Mouse (Mus musculus) ES-E14 (cell line): ENCODE measurements around the gene Capzb. TPM values are rescaled to one million over a fixed set of nuclear protein-coding genes. Genes with fewer than 3 reads are reported as not detected.

ENCODE experiments used
- DNase-seq: peaks from one replicate; pipeline ENCODE4 v3.0.0-alpha.2; 2013; ENCODE audit warnings: low read depth, low spot score
- H3K27ac ChIP-seq: 2 replicates; pipeline ENCODE4 v1.5.1; 2012; ENCODE audit warnings: low read depth, mild to moderate bottlenecking, low read length, moderate library complexity, mixed read lengths; ENCODE audit not compliant: poor library complexity, insufficient read depth, severe bottlenecking
- H3K36me3 ChIP-seq: 2 replicates; pipeline ENCODE4 v1.6.1; 2012; ENCODE audit warnings: mild to moderate bottlenecking, low read length, moderate library complexity, mixed read lengths; ENCODE audit not compliant: control insufficient read depth, poor library complexity, insufficient read depth, severe bottlenecking
- H3K4me1 ChIP-seq, 2 experiments: fragments of 150-350 bp in 1 of 2; sonication (generic) in 1 of 2; 2 replicates each; pipeline ENCODE4 v1.6.1; 2012; ENCODE audit warnings: low read length in 2 of 2, mild to moderate bottlenecking in 1 of 2, mixed read lengths in 1 of 2; ENCODE audit not compliant: control insufficient read depth in 2 of 2, insufficient read depth in 2 of 2, poor library complexity in 1 of 2
- H3K4me3 ChIP-seq, 2 experiments: fragments of 150-350 bp in 1 of 2; sonication (generic) in 1 of 2; 2 replicates each; pipeline ENCODE4 v1.5.1; 2012; ENCODE audit warnings: low read length in 2 of 2, low read depth in 1 of 2, mild to moderate bottlenecking in 1 of 2, mixed read lengths in 1 of 2; ENCODE audit not compliant: insufficient read depth in 1 of 2, poor library complexity in 1 of 2, severe bottlenecking in 1 of 2
- H3K9ac ChIP-seq: 2 replicates; pipeline ENCODE4 v1.6.1; 2012; ENCODE audit warnings: low read depth, mild to moderate bottlenecking, low read length, mixed read lengths; ENCODE audit not compliant: poor library complexity, insufficient read depth, severe bottlenecking
- H3K9me3 ChIP-seq: fragments of 150-350 bp; sonication (generic); 2 replicates; pipeline ENCODE4 v1.6.1; 2012; ENCODE audit warnings: low read depth, mild to moderate bottlenecking, low read length; ENCODE audit not compliant: control insufficient read depth, insufficient read depth
- CHD2 ChIP-seq: IDR thresholded peaks from 2 replicates; pipeline ENCODE4 v1.6.1; 2014; ENCODE audit warnings: mild to moderate bottlenecking, low read depth, low read length, inconsistent platforms
- HCFC1 ChIP-seq: IDR thresholded peaks from 2 replicates; pipeline ENCODE4 v1.6.1; 2012; ENCODE audit warnings: low read length, inconsistent platforms, borderline replicate concordance; ENCODE audit not compliant: insufficient read depth
- MAFK ChIP-seq: IDR thresholded peaks from 2 replicates; pipeline ENCODE4 v1.6.1; 2014; ENCODE audit warnings: mild to moderate bottlenecking, low read depth, low read length, inconsistent platforms; ENCODE audit not compliant: insufficient read depth
- ZC3H11A ChIP-seq: IDR thresholded peaks from 2 replicates; pipeline ENCODE4 v1.6.1; 2012; ENCODE audit warnings: low read depth, mild to moderate bottlenecking, inconsistent platforms, low read length, borderline replicate concordance
- ZNF384 ChIP-seq: IDR thresholded peaks from 2 replicates; pipeline ENCODE4 v1.6.1; 2012; ENCODE audit warnings: low read depth, low read length, inconsistent platforms
- in situ Hi-C, 2 experiments: fragments of 600-800 bp; cut with MboI; formaldehyde crosslinking; loops; one replicate each; pipeline ENCODE4 v1.15.1; 2025; ENCODE audit warnings: low sequenced_read_pairs in 2 of 2, inconsistent platforms in 1 of 2; ENCODE audit not compliant: unreplicated experiment in 2 of 2
- total RNA-seq: library from RNA; depleted of rRNA; stranded (reverse); fragments of 300-350 nt; gene quantifications from 2 replicates; pipeline ENCODE4 v1.2.3, GENCODE M21; 2012

Capzb gene
- total RNA-seq, 1 experiment, result 111 TPM

- no peak overlapping the region for H3K27ac ChIP-seq
- DNase-seq, result peak; percentile 99
- peaks cover 0 to 3% of the 10 kb centered on the region in 2 experiments; a peak in 1 of 4 replicates for H3K4me1 ChIP-seq
- H3K9ac ChIP-seq, result no peak overlapping the region; the same call in 1 of the 2 replicates
- in situ Hi-C loops, result no loop called here
- TF ChIP-seq HCFC1 (peak; percentile 60; the same call in 1 of the 2 replicates), MAFK (no peak)
- H3K36me3 ChIP-seq, result no peaks in the 10 kb centered on the region
- no peaks in the 10 kb centered on the region for H3K9me3 ChIP-seq
- peak overlapping the region in 1 of 2 experiments; percentile 64; a peak in 2 of 4 replicates for H3K4me3 ChIP-seq
These were observed 137.9 kb downstream of the Capzb start for GRCm38 (mm10) chr4:139330605-139331004.

DNA sequence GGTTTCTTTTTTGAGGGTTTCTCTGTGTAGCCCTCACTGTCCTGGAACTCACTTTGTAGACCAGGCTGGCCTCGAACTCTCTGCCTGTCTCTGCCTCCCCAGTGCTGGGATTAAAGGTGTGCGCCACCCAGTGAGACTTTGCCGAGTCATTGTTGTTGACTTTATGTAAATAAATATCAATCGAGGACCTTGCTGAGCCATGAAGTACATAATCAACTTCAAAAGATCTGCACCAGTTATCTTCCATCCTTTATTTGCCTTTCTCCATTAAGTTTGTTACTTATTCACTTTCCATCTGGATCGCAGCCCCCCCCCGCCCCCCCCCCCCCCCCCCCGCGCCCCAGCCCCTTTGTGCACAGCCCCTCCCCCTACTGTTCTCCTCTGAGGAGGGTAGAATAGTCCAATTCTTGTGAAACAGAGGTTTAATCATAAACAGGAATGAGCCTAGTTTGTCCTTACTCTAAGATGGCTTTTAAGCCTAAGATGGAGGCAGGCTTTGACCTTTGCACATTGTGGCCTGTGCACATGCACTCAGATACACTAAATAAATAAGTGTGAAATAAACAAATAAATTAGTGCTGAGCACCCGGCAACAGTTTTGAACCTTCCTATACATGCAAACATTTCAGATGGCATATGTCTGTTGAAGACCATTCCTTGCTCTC is 142.1 kb downstream of the Capzb start:
- Histone ChIP-seq H3K9me3 (no peaks in the 10 kb centered on the region), H3K27ac (no peak overlapping the region), H3K4me1 (peaks cover 3 to 8% of the 10 kb centered on the region in 2 experiments; a peak in 1 of 4 replicates), H3K36me3 (no peaks in the 10 kb centered on the region), H3K9ac (no peak overlapping the region), H3K4me3 (no peak overlapping the region)
- TF ChIP-seq HCFC1, result no peak
- no peak for TF ChIP-seq ZC3H11A
- TF ChIP-seq MAFK, result peak; percentile 47; the same call in 1 of the 2 replicates
- no peak for DNase-seq
- in situ Hi-C loops, result no loop called here

- Histone ChIP-seq H3K27ac (no peak overlapping the region), H3K9me3 (no peaks in the 10 kb centered on the region), H3K4me1 (peaks cover 3 to 8% of the 10 kb centered on the region in 2 experiments; a peak in 1 of 4 replicates), H3K36me3 (no peaks in the 10 kb centered on the region), H3K4me3 (no peak overlapping the region), H3K9ac (no peak overlapping the region)
- in situ Hi-C loops, result no loop called here
- TF ChIP-seq ZC3H11A (no peak), HCFC1 (no peak), ZNF384 (no peak), MAFK (no peak), CHD2 (no peak)
- no peak for DNase-seq
These were observed 142.8 kb downstream of the Capzb start for GRCm38 (mm10) chr4:139335507-139335906.

GRCm38 (mm10) chr4:139336822-139337483 is 144.3 kb downstream of the Capzb start:
- peaks cover 3 to 8% of the 10 kb centered on the region in 2 experiments; a peak in 1 of 4 replicates for H3K4me1 ChIP-seq
- no peaks in the 10 kb centered on the region for H3K36me3 ChIP-seq
- DNase-seq, result peak; percentile 92
- no peak overlapping the region for H3K27ac ChIP-seq
- TF ChIP-seq CHD2 (no peak), ZNF384 (no peak), MAFK (no peak), HCFC1 (peak; percentile 37; the same call in 1 of the 2 replicates), ZC3H11A (0 out of 2 replicates have a peak, but pooled peaks have one; percentile 11)
- peak overlapping the region; percentile 36 to 48; a peak in 2 of 4 replicates for H3K4me3 ChIP-seq
- in situ Hi-C loops, result no loop called here
- H3K9ac ChIP-seq, result peak overlapping the region; percentile 34; the same call in 1 of the 2 replicates
- no peaks in the 10 kb centered on the region for H3K9me3 ChIP-seq
